Mouse (Mus musculus) bone marrow, adult 2 months (tissue): ENCODE measurements around the gene Sh3pxd2a.

Experiments used
- CTCF ChIP-seq: fragments of 200-500 bp; IDR thresholded peaks from 2 replicates; pipeline ENCODE4 v1.5.1; 2011; ENCODE audit warnings: low read length, control low read depth; ENCODE audit not compliant: control insufficient read depth, insufficient read depth
- POLR2A ChIP-seq: fragments of 200-500 bp; IDR thresholded peaks from 2 replicates; pipeline ENCODE4 v1.6.1; 2011; ENCODE audit warnings: low read depth, mild to moderate bottlenecking, control low read depth, low read length, borderline replicate concordance; ENCODE audit not compliant: control insufficient read depth

DNA sequence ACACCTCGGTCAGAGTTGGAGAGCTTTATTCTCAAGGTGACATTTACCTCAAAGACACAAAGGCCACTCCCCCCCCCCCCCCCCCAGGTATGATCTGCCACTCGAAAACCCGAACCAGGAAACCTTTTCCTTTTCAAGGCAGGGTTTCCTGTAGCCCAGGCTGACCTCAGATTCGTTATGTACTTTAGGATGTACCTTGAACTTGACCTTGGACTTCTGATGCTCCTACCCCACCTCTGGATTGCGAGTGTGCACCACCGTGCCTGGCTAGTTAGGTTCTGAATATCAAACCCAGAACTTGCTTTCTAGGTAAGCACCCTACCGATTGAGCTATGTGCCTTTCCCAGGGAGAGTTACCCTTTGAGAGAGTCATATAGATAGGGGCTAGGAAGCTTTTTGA is 215.9 kb downstream of the Sh3pxd2a start:
- TF ChIP-seq CTCF (no peak), POLR2A (no peak)
